Mouse (Mus musculus) CH12.LX (cell line): Measurements from ENCODE around the gene Syn3.

ENCODE experiments used
- BHLHE40 ChIP-seq: IDR thresholded peaks from 2 replicates; pipeline ENCODE4 v1.6.1; 2011; ENCODE audit warnings: mild to moderate bottlenecking, low read depth, low read length, improper control_type of control experiment
- CHD2 ChIP-seq: IDR thresholded peaks from 2 replicates; pipeline ENCODE4 v1.6.1; 2011; ENCODE audit warnings: low read length, improper control_type of control experiment
- CTCF ChIP-seq, 2 experiments: IDR thresholded peaks in 1 of 2; conservative IDR thresholded peaks in 1 of 2; 2 replicates each; pipeline ENCODE4 v1.5.1; 2011 to 2012; ENCODE audit warnings: low read depth in 2 of 2, low read length in 2 of 2, improper control_type of control experiment in 1 of 2, inconsistent platforms in 1 of 2, mild to moderate bottlenecking in 1 of 2, moderate library complexity in 1 of 2
- EP300 ChIP-seq: IDR thresholded peaks from 2 replicates; pipeline ENCODE4 v1.6.1; 2011; ENCODE audit warnings: low read length, improper control_type of control experiment
- JUN ChIP-seq: IDR thresholded peaks from 2 replicates; pipeline ENCODE4 v1.6.1; 2011; ENCODE audit warnings: low read depth, mild to moderate bottlenecking, low read length, improper control_type of control experiment, moderate library complexity; ENCODE audit not compliant: insufficient read depth
- POLR2A ChIP-seq: IDR thresholded peaks from 2 replicates; pipeline ENCODE4 v1.6.1; 2011; ENCODE audit warnings: low read depth, mild to moderate bottlenecking, improper control_type of control experiment, low read length
- RAD21 ChIP-seq: IDR thresholded peaks from 2 replicates; pipeline ENCODE4 v1.6.1; 2011; ENCODE audit warnings: low read depth, mild to moderate bottlenecking, low read length, improper control_type of control experiment, moderate library complexity
- TCF12 ChIP-seq: IDR thresholded peaks from 2 replicates; pipeline ENCODE4 v1.6.1; 2014; ENCODE audit warnings: low read depth, mild to moderate bottlenecking, inconsistent platforms, low read length, improper control_type of control experiment
- USF1 ChIP-seq: IDR thresholded peaks from 2 replicates; pipeline ENCODE4 v1.6.1; 2014; ENCODE audit warnings: low read depth, mild to moderate bottlenecking, inconsistent platforms, low read length, improper control_type of control experiment

- no peak for TF ChIP-seq EP300
- no peak for TF ChIP-seq CHD2
- TF ChIP-seq CTCF (conservative IDR thresholded peaks at IDR 0.05 in 1 of 2, IDR thresholded peaks at IDR 0.05 in 1 of 2; ENCODE audit: low read depth in 2 of 2, low read length in 2 of 2) = no peak
- TF ChIP-seq POLR2A = no peak
- no peak for TF ChIP-seq JUN
- TF ChIP-seq TCF12 = no peak
- TF ChIP-seq RAD21 = no peak
- no peak for TF ChIP-seq USF1
- TF ChIP-seq BHLHE40 = no peak
Measured at GRCm38 (mm10) chr10:86371561-86371960, 127.1 kb downstream of the Syn3 start.
